Mouse (Mus musculus) intestine, embryonic 14.5 days (tissue): ENCODE results near the gene Pten. TPM values are rescaled to one million over a fixed set of nuclear protein-coding genes. Genes with fewer than 3 reads are reported as not detected.
A peak's percentile ranks its signal among the peaks of the same experiment; 100 is the strongest.

ENCODE experiments used
- ATAC-seq: fragments of 200-750 bp; cut with Nextera tagmentation; replicated peaks from 2 replicates; pipeline ENCODE4 v1.8.0; 2017; ENCODE audit warnings: low read depth, moderate number of reproducible peaks, moderate TSS enrichment, moderate library complexity; ENCODE audit not compliant: low FRiP score, low TSS enrichment
- DNase-seq: peaks from one replicate; pipeline ENCODE4 v3.0.0-alpha.2; 2018; ENCODE audit warnings: low spot score
- H3K27ac ChIP-seq: fragments of 300-500 bp; sonication (generic); 2 replicates; pipeline ENCODE4 v1.5.1; 2014; ENCODE audit warnings: low read depth, mild to moderate bottlenecking, control low read depth
- H3K27me3 ChIP-seq: fragments of 300-500 bp; sonication (generic); replicated peaks from 2 replicates; pipeline ENCODE4 v1.6.1; 2014; ENCODE audit warnings: low read length, control low read depth; ENCODE audit not compliant: control insufficient read depth, insufficient read depth
- H3K36me3 ChIP-seq: fragments of 300-500 bp; sonication (generic); 2 replicates; pipeline ENCODE4 v1.6.1; 2014; ENCODE audit warnings: low read length, control low read depth; ENCODE audit not compliant: control insufficient read depth, insufficient read depth
- H3K4me1 ChIP-seq: fragments of 300-500 bp; sonication (generic); replicated peaks from 2 replicates; pipeline ENCODE4 v1.6.1; 2014; ENCODE audit warnings: low read length, control low read depth, mixed read lengths; ENCODE audit not compliant: control insufficient read depth, insufficient read depth
- H3K4me2 ChIP-seq: fragments of 300-500 bp; sonication (generic); 2 replicates; pipeline ENCODE4 v1.6.1; 2014; ENCODE audit warnings: low read length
- H3K4me3 ChIP-seq: fragments of 300-500 bp; sonication (generic); 2 replicates; pipeline ENCODE4 v1.5.1; 2014; ENCODE audit warnings: low read depth, low read length, control low read depth, mixed read lengths
- H3K9ac ChIP-seq: fragments of 300-500 bp; sonication (generic); 2 replicates; pipeline ENCODE4 v1.6.1; 2014; ENCODE audit warnings: mild to moderate bottlenecking, low read length
- H3K9me3 ChIP-seq: fragments of 300-500 bp; sonication (generic); 2 replicates; pipeline ENCODE4 v1.6.1; 2016; ENCODE audit warnings: low read length, control low read depth; ENCODE audit not compliant: control insufficient read depth
- WGBS: fragments of 180-500 bp; shearing (Covaris S2); extraction: QIAGEN DNeasy Blood & Tissue Kit; methylation state at CpG from one replicate; pipeline ENCODE4 v1.1.7; 2014; 5-methylcytosine and 5-hydroxymethylcytosine counted together
- polyA plus RNA-seq: library from polyadenylated mRNA; unstranded; fragments of >200 nt; fragmentation: Nextera tagmentation; extraction: Ambion mirVana; gene quantifications from 2 replicates; pipeline ENCODE4 v1.2.1, GENCODE M21; 2014

The Pten gene
- polyA plus RNA-seq, 1 experiment from 2014 or later, result 16.0 TPM

DNA sequence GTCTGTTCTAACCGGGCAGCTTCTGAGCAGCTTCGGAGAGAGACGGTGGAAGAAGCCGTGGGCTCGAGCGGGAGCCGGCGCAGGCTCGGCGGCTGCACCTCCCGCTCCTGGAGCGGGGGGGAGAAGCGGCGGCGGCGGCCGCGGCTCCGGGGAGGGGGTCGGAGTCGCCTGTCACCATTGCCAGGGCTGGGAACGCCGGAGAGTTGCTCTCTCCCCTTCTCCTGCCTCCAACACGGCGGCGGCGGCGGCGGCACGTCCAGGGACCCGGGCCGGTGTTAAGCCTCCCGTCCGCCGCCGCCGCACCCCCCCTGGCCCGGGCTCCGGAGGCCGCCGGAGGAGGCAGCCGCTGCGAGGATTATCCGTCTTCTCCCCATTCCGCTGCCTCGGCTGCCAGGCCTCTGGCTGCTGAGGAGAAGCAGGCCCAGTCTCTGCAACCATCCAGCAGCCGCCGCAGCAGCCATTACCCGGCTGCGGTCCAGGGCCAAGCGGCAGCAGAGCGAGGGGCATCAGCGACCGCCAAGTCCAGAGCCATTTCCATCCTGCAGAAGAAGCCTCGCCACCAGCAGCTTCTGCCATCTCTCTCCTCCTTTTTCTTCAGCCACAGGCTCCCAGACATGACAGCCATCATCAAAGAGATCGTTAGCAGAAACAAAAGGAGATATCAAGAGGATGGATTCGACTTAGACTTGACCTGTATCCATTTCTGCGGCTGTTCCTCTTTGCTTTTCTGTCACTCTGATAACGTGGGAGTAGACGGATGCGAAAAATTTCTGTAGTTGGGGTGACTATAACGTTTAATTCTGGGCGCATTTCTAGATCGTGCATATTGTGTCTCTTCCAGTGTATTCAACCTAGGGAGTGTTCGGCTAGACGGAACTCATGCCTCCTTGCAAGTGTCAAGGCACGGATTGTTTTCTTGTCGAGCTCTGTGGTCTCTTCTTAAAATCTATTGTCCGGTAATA lies 815 bp downstream of the Pten start:
- Histone ChIP-seq H3K4me1 (peaks cover 20% of the 10 kb centered on the region), H3K4me2 (peak overlapping the region; percentile 88), H3K9me3 (no peaks in the 10 kb centered on the region), H3K27ac (peak overlapping the region; percentile 98), H3K9ac (peak overlapping the region; percentile 96), H3K4me3 (peak overlapping the region; percentile 97), H3K36me3 (peaks cover 4% of the 10 kb centered on the region), H3K27me3 (no peaks in the 10 kb centered on the region)
- peak; percentile 83 for DNase-seq
- ATAC-seq, result no peak
- under 1% methylated on average over 49 of the region's 69 CpGs for WGBS

DNA sequence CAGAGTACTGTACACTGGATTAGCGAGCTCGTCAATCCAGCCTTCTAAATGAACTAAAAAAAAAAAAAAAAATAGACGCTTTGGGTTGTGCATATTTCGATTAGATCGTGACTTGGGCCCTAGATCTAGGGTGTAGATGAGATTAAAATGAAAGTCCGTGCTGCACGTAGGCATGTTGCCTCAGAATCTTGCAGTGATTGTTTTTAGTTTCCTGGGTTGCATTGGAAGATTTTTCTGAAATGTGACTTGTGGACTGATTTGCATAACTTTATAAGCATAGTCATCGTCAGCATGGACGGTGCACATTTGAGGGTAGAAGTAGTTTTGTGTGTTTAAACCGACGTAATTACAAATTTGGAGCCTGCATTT lies 1.5 kb downstream of the Pten start:
- under 1% methylated on average over 11 of the region's 11 CpGs for WGBS
- Histone ChIP-seq H3K9ac (peak overlapping the region; percentile 96), H3K36me3 (peaks cover 6% of the 10 kb centered on the region), H3K9me3 (no peaks in the 10 kb centered on the region), H3K4me2 (peak overlapping the region; percentile 88), H3K4me3 (peak overlapping the region; percentile 97), H3K27me3 (no peaks in the 10 kb centered on the region), H3K4me1 (peaks cover 20% of the 10 kb centered on the region), H3K27ac (peak overlapping the region; percentile 98; the same call in 1 of the 2 replicates)
- ATAC-seq, result no peak
- DNase-seq, result no peak

DNA sequence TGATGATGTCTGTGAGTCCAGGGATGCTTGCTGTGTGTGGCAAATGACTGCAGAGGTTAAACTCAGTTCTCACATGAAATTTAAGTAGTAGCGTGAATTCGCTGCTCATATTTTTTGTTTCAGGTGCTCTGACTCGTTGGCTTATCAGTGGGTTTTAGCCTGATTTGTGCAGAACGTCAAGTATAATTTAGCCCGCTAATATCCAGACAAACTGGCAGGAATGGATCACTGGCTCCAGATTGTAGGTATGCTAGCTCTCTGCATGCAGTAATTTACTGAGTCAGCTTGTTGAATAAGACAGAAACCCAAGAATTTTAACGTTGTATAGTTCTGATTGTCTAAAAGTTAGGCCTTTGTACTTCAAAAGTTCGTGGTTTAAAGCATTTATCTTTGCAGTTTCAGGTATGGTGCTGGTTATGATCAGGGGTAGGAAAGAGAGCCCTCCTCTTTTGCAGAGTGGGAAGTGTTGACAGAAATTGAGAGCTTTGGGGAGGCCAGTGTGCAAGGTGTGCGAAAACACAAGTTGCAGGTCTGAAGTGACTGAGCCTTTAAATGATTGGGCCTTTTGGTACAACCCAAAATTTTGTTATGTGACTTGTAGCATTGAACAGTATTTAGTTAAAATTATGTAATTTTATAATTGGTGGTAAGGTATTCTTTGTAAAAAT lies 2.2 kb downstream of the Pten start:
- Histone ChIP-seq H3K9me3 (no peaks in the 10 kb centered on the region), H3K4me3 (peak overlapping the region; percentile 97), H3K4me1 (peaks cover 21% of the 10 kb centered on the region), H3K36me3 (peaks cover 9% of the 10 kb centered on the region), H3K27me3 (no peaks in the 10 kb centered on the region), H3K9ac (peak overlapping the region; percentile 96), H3K27ac (no peak overlapping the region), H3K4me2 (peak overlapping the region; percentile 88)
- DNase-seq (no peak), ATAC-seq (no peak)
- WGBS, result 5% methylated on average over 8 of the region's 8 CpGs

DNA sequence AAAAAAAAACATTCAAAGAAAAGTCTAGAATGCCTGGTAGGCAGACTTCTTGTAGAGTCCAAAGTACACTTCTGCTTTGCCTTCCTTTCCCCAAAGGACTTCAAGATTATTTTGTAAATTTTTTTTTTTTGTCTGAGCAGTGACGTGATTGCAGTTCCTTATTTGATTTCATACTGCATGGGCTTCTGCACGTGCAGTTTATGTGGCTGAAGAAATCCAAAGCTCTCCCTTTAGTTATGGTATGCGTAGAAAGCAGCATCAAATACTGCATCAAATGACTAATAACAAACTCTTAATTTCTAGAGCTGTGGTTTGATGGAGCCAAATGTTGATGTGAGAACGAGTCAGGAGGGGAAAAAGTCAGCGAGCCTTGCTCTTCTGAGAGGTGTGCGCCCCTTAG lies 3.2 kb downstream of the Pten start:
- Histone ChIP-seq H3K4me1 (peaks cover 15% of the 10 kb centered on the region), H3K9ac (peak overlapping the region; percentile 22), H3K36me3 (peaks cover 9% of the 10 kb centered on the region), H3K4me2 (peak overlapping the region; percentile 88), H3K9me3 (no peaks in the 10 kb centered on the region), H3K27ac (no peak overlapping the region), H3K27me3 (no peaks in the 10 kb centered on the region), H3K4me3 (peak overlapping the region; percentile 37)
- no peak for DNase-seq
- no peak for ATAC-seq
- WGBS, result 29% methylated on average over 6 of the region's 6 CpGs

DNA sequence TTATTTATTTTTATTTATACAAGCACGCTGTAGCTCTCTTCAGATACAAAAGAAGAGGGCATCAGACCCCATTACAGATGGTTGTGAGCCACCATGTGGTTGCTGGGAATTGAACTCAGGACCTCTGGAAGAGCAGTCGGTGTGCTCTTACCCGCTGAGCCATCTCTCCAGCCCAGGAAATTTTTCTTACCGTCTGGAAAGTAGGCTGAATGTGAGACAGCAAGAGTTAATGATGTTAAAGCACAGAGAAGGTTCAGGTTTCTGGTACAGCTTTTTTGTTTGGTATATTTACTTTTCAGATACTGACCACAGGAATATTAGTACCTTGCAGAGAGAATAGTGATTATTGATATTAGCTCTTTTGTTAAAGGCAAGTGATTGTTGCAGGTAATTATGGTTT lies 3.9 kb downstream of the Pten start:
- DNase-seq (no peak), ATAC-seq (no peak)
- WGBS, result 66% methylated on average over 4 of the region's 4 CpGs
- no peaks in the 10 kb centered on the region for H3K9me3 ChIP-seq
- H3K36me3 ChIP-seq, result peaks cover 13% of the 10 kb centered on the region
- H3K4me3 ChIP-seq, result peak overlapping the region; percentile 37
- peak overlapping the region; percentile 88 for H3K4me2 ChIP-seq
- H3K27me3 ChIP-seq, result no peaks in the 10 kb centered on the region
- no peak overlapping the region for H3K9ac ChIP-seq
- no peak overlapping the region for H3K27ac ChIP-seq
- H3K4me1 ChIP-seq, result peaks cover 14% of the 10 kb centered on the region

DNA sequence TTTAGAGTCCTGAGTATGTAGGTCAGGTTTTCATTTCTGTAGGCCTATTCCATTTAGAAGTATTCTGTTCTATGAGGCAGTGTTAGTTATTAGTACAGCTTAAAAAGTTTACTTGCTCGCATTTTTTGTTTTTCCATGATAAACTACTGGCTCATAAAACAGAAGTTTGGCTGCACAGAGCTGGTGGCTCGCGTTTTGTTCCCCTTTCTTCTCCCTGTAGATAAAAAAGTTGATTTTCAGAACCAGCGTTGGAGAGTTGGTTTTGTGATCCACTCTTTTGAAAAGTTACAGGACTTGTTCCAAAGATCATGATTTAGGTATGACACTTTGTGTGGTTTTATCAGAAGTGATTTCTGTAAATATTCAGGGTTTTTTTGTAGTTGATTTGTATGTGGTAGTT lies 5.2 kb downstream of the Pten start:
- 60% methylated on average over 4 of the region's 4 CpGs for WGBS
- no peak for DNase-seq
- Histone ChIP-seq H3K4me2 (peak overlapping the region; percentile 11; the same call in 1 of the 2 replicates), H3K9me3 (no peaks in the 10 kb centered on the region), H3K4me1 (peaks cover 14% of the 10 kb centered on the region), H3K4me3 (no peak overlapping the region), H3K36me3 (peaks cover 14% of the 10 kb centered on the region), H3K9ac (no peak overlapping the region), H3K27me3 (no peaks in the 10 kb centered on the region), H3K27ac (no peak overlapping the region)
- ATAC-seq, result no peak

DNA sequence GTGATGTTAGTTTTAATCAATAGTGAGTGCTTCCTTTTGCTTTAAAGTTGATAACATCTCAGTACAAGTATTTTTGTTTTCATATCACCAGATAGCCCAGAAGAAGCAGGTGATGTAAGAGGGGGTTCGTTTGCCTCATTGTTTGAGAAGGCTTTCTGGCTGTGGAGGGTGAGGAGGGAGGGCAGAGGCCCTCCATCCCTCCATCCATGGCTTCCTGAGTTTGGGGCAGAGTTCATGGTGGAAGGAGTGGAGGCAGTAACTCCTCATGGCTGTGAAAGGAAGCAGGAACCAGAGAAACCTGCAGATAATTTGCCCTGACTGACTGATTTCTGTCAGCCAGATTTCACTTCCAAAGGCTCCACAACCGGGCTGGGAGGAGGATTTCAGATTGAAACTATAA lies 21.1 kb downstream of the Pten start:
- ATAC-seq (no peak), DNase-seq (no peak)
- H3K27me3 ChIP-seq, result no peaks in the 10 kb centered on the region
- no peak overlapping the region for H3K9ac ChIP-seq
- no peaks in the 10 kb centered on the region for H3K4me1 ChIP-seq
- 0 out of 2 replicates have a peak, but pooled peaks cover 4% of the 10 kb centered on the region for H3K36me3 ChIP-seq
- 39% methylated on average over 2 of the region's 2 CpGs for WGBS
- no peak overlapping the region for H3K4me3 ChIP-seq
- H3K4me2 ChIP-seq, result no peak overlapping the region
- H3K9me3 ChIP-seq, result no peaks in the 10 kb centered on the region
- no peak overlapping the region for H3K27ac ChIP-seq

DNA sequence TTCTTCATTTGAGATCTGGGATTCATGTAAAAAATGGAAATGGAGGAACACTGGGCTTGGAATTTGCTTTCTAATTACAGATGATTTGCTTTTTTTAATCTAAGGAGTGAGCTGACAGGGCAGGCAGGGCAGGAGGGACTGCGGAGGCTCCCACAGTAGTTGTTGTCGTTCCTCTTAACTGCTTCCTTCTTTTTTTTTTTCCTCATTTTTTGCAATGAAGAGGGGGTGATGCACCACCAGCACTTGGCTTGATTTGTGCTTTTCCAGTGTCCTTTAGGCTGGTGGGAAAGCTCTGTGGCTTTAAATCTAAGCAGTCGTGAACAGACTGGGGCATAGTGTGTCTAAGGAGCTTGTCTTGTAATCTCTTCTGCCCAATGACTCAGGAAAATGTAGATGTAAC lies 21.8 kb downstream of the Pten start:
- H3K4me1 ChIP-seq, result no peaks in the 10 kb centered on the region

More for the DNA sequence above, 21.8 kb downstream of the Pten start:
- H3K4me3 ChIP-seq, result no peak overlapping the region
- H3K4me2 ChIP-seq, result no peak overlapping the region
- H3K27ac ChIP-seq, result no peak overlapping the region
- no peaks in the 10 kb centered on the region for H3K9me3 ChIP-seq
- no peaks in the 10 kb centered on the region for H3K27me3 ChIP-seq
- 0 out of 2 replicates have a peak, but pooled peaks cover 4% of the 10 kb centered on the region for H3K36me3 ChIP-seq
- ATAC-seq, result no peak
- no peak for DNase-seq
- no peak overlapping the region for H3K9ac ChIP-seq
- 65% methylated on average over 3 of the region's 3 CpGs for WGBS
